Mouse (Mus musculus) liver, embryonic 13.5 days (tissue): ENCODE measurements around the gene Uqcc2. TPM values are rescaled to one million over a fixed set of nuclear protein-coding genes. Genes with fewer than 3 reads are reported as not detected.
A peak's percentile ranks its signal among the peaks of the same experiment; 100 is the strongest.

Experiments
- ATAC-seq: fragments of 200-750 bp; cut with Nextera tagmentation; 2 replicates; pipeline ENCODE4 v1.8.0; 2017; ENCODE audit warnings: low read depth, mild to moderate bottlenecking, moderate number of reproducible peaks, moderate library complexity
- DNase-seq: peaks from one replicate; pipeline ENCODE4 v3.0.0; 2022
- H3K27ac ChIP-seq: fragments of 300-500 bp; sonication (generic); 2 replicates; pipeline ENCODE4 v1.5.1; 2015; ENCODE audit warnings: moderate library complexity, mild to moderate bottlenecking, inconsistent platforms
- H3K27me3 ChIP-seq: fragments of 300-500 bp; sonication (generic); 2 replicates; pipeline ENCODE4 v1.6.1; 2015; ENCODE audit warnings: mild to moderate bottlenecking, inconsistent platforms
- H3K36me3 ChIP-seq: fragments of 300-500 bp; sonication (generic); 2 replicates; pipeline ENCODE4 v1.6.1; 2015; ENCODE audit warnings: mild to moderate bottlenecking, inconsistent platforms
- H3K4me1 ChIP-seq: fragments of 300-500 bp; sonication (generic); replicated peaks from 2 replicates; pipeline ENCODE4 v1.6.1; 2015; ENCODE audit warnings: inconsistent platforms
- H3K4me2 ChIP-seq: fragments of 300-500 bp; sonication (generic); 2 replicates; pipeline ENCODE4 v1.6.1; 2015; ENCODE audit warnings: inconsistent platforms, mild to moderate bottlenecking, moderate library complexity
- H3K4me3 ChIP-seq: fragments of 300-500 bp; sonication (generic); replicated peaks from 2 replicates; pipeline ENCODE4 v1.5.1; 2015; ENCODE audit warnings: mild to moderate bottlenecking, inconsistent platforms
- H3K9ac ChIP-seq: fragments of 300-500 bp; sonication (generic); 2 replicates; pipeline ENCODE4 v1.6.1; 2015; ENCODE audit warnings: mild to moderate bottlenecking, inconsistent platforms
- H3K9me3 ChIP-seq: fragments of 300-500 bp; sonication (generic); replicated peaks from 2 replicates; pipeline ENCODE4 v1.6.1; 2016; ENCODE audit warnings: inconsistent platforms
- WGBS: fragments of 180-500 bp; shearing (Covaris S2); methylation state at CpG from one replicate; pipeline ENCODE4 v1.1.7; 2015; ENCODE audit not compliant: insufficient replicate concordance; 5-methylcytosine and 5-hydroxymethylcytosine counted together
- polyA plus RNA-seq: library from polyadenylated mRNA; unstranded; fragments of >200 nt; fragmentation: Nextera tagmentation; extraction: Ambion mirVana; gene quantifications from 2 replicates; pipeline ENCODE4 v1.2.1, GENCODE M21; 2015

Gene Uqcc2
- polyA plus RNA-seq, 1 experiment from 2014 or later = 211 TPM

GRCm38 (mm10) chr17:27105698-27106470 lies 27.8 kb downstream of the Uqcc2 start:
- ATAC-seq (no peak), DNase-seq (no peak)
- no peak overlapping the region for H3K9ac ChIP-seq

DNA sequence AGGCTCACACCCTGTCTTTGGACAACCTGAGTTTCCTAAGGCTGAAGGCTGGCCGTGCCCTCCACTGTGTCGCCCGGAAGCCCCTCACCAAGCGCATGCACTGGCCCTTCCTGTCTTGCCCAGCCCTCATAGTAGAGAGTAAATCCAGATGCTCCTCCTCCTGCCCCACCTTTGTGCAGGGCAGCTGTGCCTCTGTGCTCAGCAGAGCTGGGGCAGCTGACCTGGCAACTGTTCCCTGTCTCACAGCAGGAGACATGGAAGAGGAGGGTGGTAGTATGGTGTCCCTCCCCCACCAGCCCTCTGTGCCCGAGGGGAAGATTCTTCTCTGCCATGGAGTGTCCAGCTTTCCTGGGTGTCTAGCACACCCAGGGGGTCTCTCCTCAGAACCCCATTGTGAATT lies 32.0 kb downstream of the Uqcc2 start:
- Histone ChIP-seq H3K4me3 (no peak overlapping the region), H3K4me2 (no peak overlapping the region), H3K9me3 (no peaks in the 10 kb centered on the region), H3K27me3 (no peaks in the 10 kb centered on the region), H3K36me3 (0 out of 2 replicates have a peak, but pooled peaks cover 4% of the 10 kb centered on the region), H3K27ac (no peak overlapping the region), H3K4me1 (no peaks in the 10 kb centered on the region), H3K9ac (no peak overlapping the region)
- DNase-seq (no peak), ATAC-seq (no peak)
- WGBS = 78% methylated on average over 5 of the region's 5 CpGs

More at GRCm38 (mm10) chr17:27105698-27106470, 27.8 kb downstream of the Uqcc2 start:
- Histone ChIP-seq H3K36me3 (0 out of 2 replicates have a peak, but pooled peaks cover 4% of the 10 kb centered on the region), H3K9me3 (no peaks in the 10 kb centered on the region), H3K4me3 (no peak overlapping the region), H3K27ac (no peak overlapping the region), H3K27me3 (no peaks in the 10 kb centered on the region), H3K4me2 (no peak overlapping the region), H3K4me1 (no peaks in the 10 kb centered on the region)
- WGBS = 65% methylated on average over 18 of the region's 18 CpGs

DNA sequence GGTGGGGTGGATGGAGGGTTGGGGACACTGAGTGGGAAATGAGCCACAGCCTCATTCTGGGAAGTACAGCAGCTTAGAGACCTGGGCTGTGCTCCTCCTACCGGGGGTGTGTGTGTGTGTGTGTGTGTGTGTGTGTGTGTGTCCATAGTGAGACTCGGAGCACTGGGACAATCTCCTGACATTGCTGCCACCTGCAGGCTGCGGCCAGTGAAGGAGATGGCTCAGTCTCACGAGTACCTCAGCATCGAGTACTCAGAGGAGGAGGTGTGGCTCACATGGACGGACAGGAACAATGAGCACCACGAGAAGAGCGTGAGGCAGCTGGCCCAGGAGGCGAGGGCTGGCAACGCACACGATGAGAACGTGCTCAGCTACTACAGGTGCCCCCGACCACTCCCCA lies 38.0 kb downstream of the Uqcc2 start:
- Histone ChIP-seq H3K27ac (no peak overlapping the region), H3K36me3 (no peaks in the 10 kb centered on the region), H3K4me2 (no peak overlapping the region), H3K9me3 (no peaks in the 10 kb centered on the region), H3K4me3 (no peak overlapping the region), H3K4me1 (no peaks in the 10 kb centered on the region), H3K27me3 (no peaks in the 10 kb centered on the region), H3K9ac (no peak overlapping the region)
- ATAC-seq = no peak
- no peak for DNase-seq
- 39% methylated on average over 13 of the region's 13 CpGs for WGBS

DNA sequence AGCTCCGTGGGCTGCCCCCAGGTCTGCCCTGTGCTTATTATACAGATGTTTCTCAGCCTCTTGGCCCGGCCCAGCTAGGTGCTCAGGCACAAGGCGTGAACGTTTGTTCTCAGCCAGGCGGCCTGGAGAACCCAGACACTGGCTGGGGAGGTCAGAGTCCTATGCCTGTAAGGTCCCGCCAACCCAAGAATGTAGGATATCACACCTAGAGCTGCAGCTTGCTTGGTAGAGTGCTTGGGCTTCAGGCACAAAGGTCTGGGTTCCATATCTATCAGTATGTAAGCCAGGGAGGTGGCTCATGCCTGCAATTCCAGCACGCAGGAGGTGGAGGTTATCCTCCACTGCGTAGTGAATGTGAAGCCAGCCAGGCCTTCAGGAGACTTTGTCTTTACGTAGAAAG lies 43.6 kb downstream of the Uqcc2 start:
- Histone ChIP-seq H3K27ac (no peak overlapping the region), H3K4me3 (no peak overlapping the region), H3K27me3 (no peaks in the 10 kb centered on the region), H3K9ac (no peak overlapping the region; the same call in 1 of the 2 replicates), H3K9me3 (no peaks in the 10 kb centered on the region), H3K4me1 (no peaks in the 10 kb centered on the region), H3K4me2 (no peak overlapping the region), H3K36me3 (no peaks in the 10 kb centered on the region)
- WGBS = 72% methylated on average over 9 of the region's 9 CpGs
- ATAC-seq (no peak), DNase-seq (no peak)

DNA sequence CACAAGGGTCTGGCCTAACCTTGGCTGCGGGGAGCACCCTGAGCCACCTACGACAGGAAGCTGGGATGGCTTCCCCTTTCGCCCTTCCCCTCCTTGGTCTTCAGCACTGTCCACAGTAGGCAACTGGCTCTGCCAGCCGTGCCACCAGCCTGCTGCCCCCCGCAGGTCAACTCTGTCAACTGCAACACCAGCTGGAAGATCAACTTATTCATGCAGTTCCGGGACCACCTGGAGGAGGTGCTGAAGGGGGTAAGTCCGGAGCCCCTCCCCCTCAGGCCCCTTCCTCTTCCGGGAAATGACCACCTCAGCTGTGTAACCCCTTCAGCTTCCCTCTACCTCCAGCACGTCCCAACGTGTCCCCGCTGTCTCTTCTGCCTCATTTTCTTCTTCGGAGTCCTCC lies 46.3 kb downstream of the Uqcc2 start:
- H3K27ac ChIP-seq = no peak overlapping the region
- 38% methylated on average over 12 of the region's 12 CpGs for WGBS
- H3K4me1 ChIP-seq = peaks cover 18% of the 10 kb centered on the region
- H3K9ac ChIP-seq = no peak overlapping the region
- no peaks in the 10 kb centered on the region for H3K9me3 ChIP-seq
- no peaks in the 10 kb centered on the region for H3K36me3 ChIP-seq
- H3K27me3 ChIP-seq = no peaks in the 10 kb centered on the region
- DNase-seq (no peak), ATAC-seq (no peak)
- no peak overlapping the region for H3K4me2 ChIP-seq
- H3K4me3 ChIP-seq = no peak overlapping the region

DNA sequence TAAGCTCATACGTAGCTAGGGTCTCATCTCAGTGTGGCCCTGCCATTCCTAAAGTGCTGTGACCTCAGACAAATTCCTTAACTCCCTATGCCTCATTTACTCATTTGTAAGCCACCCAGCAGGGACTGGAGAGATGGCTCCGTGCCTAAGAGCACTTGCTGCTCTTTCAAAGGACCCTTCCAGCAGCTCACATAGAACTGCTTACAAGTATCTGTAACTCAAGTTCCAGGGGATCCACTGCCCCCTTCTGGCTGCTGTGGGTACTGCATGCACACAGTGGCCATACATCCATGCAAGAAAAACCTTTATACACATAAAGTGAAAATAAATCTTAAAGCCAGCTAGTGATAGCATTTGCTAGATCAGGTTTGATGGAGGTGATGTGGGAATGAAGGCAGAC lies 48.0 kb downstream of the Uqcc2 start:
- Histone ChIP-seq H3K4me1 (peaks cover 25% of the 10 kb centered on the region), H3K36me3 (no peaks in the 10 kb centered on the region), H3K9me3 (no peaks in the 10 kb centered on the region), H3K27ac (no peak overlapping the region), H3K4me3 (no peak overlapping the region), H3K4me2 (no peak overlapping the region), H3K9ac (no peak overlapping the region), H3K27me3 (no peaks in the 10 kb centered on the region)
- ATAC-seq = no peak
- 52% methylated on average over 2 of the region's 2 CpGs for WGBS
- peak; percentile 49 for DNase-seq

GRCm38 (mm10) chr17:27083601-27084000 lies 50.1 kb downstream of the Uqcc2 start:
- ATAC-seq = no peak
- WGBS = 34% methylated on average over 9 of the region's 9 CpGs
- no peak overlapping the region for H3K27ac ChIP-seq

DNA sequence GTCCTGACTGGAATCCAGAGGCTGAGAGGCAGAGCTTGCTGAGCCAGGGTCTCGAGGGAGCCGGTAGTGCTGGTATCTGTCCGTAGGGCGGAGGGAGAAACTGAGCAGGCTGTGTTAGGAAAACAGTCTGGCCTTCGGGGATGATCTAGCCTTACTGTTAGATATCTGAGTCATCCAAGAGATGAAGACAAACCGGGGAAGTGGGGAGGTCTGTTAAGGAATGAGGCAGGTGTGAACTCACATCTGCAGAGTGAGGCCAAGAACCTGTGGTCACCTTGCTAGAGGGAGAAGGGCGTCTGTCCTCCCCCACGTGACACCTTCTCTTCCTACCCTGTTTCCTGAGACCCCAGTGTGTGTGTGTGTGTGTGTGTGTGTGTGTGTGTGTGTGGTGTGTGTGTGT lies 50.9 kb downstream of the Uqcc2 start:
- DNase-seq = no peak
- no peak for ATAC-seq
- Histone ChIP-seq H3K4me1 (peaks cover 32% of the 10 kb centered on the region), H3K4me3 (no peak overlapping the region), H3K9ac (no peak overlapping the region), H3K27ac (no peak overlapping the region), H3K27me3 (no peaks in the 10 kb centered on the region), H3K4me2 (no peak overlapping the region), H3K36me3 (no peaks in the 10 kb centered on the region), H3K9me3 (no peaks in the 10 kb centered on the region)
- WGBS = 42% methylated on average over 8 of the region's 8 CpGs

More at GRCm38 (mm10) chr17:27083601-27084000, 50.1 kb downstream of the Uqcc2 start:
- no peaks in the 10 kb centered on the region for H3K27me3 ChIP-seq
- H3K4me1 ChIP-seq = peaks cover 32% of the 10 kb centered on the region
- H3K4me2 ChIP-seq = no peak overlapping the region
- no peak for DNase-seq
- no peak overlapping the region for H3K4me3 ChIP-seq
- H3K36me3 ChIP-seq = no peaks in the 10 kb centered on the region
- no peak overlapping the region for H3K9ac ChIP-seq
- no peaks in the 10 kb centered on the region for H3K9me3 ChIP-seq

DNA sequence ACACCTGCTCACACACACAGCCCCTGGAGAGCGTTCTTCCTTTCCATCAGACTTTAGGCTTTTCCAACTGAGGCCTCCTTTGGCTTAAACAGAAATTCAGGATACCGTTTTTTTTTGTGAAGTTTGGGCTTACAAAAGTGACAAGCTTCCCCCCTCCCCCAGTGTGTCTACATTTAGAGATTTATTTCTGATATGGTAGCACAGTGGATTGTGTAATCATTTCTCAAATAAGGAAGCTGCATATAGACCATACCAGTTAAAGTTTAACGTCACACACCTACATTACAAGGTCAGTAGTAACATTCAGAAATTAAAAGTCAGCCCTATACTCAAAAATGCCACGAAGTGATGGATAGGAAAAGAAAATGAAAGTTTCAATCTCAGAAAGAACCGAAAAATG lies 51.8 kb downstream of the Uqcc2 start:
- Histone ChIP-seq H3K4me1 (peaks cover 32% of the 10 kb centered on the region), H3K9me3 (no peaks in the 10 kb centered on the region), H3K36me3 (no peaks in the 10 kb centered on the region), H3K27me3 (no peaks in the 10 kb centered on the region), H3K4me3 (no peak overlapping the region), H3K4me2 (no peak overlapping the region), H3K27ac (peak overlapping the region; percentile 41; the same call in 1 of the 2 replicates), H3K9ac (no peak overlapping the region)
- WGBS = 49% methylated on average over 5 of the region's 5 CpGs
- DNase-seq (no peak), ATAC-seq (no peak)

GRCm38 (mm10) chr17:27078499-27078898 lies 55.2 kb downstream of the Uqcc2 start:
- no peak overlapping the region for H3K4me3 ChIP-seq
- DNase-seq (no peak), ATAC-seq (no peak)
- no peak overlapping the region for H3K27ac ChIP-seq
- no peaks in the 10 kb centered on the region for H3K9me3 ChIP-seq
- H3K4me1 ChIP-seq = peaks cover 44% of the 10 kb centered on the region
- H3K4me2 ChIP-seq = no peak overlapping the region
- H3K9ac ChIP-seq = no peak overlapping the region
- H3K27me3 ChIP-seq = no peaks in the 10 kb centered on the region
- 65% methylated on average over 6 of the region's 6 CpGs for WGBS
- no peaks in the 10 kb centered on the region for H3K36me3 ChIP-seq

- no peak for ATAC-seq
- WGBS = 62% methylated on average over 6 of the region's 6 CpGs
- Histone ChIP-seq H3K4me1 (peaks cover 38% of the 10 kb centered on the region), H3K4me3 (no peak overlapping the region), H3K36me3 (no peaks in the 10 kb centered on the region), H3K9me3 (no peaks in the 10 kb centered on the region), H3K27me3 (no peaks in the 10 kb centered on the region), H3K27ac (no peak overlapping the region), H3K4me2 (no peak overlapping the region), H3K9ac (no peak overlapping the region)
- no peak for DNase-seq
Measured at GRCm38 (mm10) chr17:27077920-27078319, 55.8 kb downstream of the Uqcc2 start.

- Histone ChIP-seq H3K36me3 (no peaks in the 10 kb centered on the region), H3K9ac (no peak overlapping the region), H3K4me3 (no peak overlapping the region), H3K9me3 (no peaks in the 10 kb centered on the region), H3K27me3 (no peaks in the 10 kb centered on the region), H3K27ac (no peak overlapping the region), H3K4me2 (no peak overlapping the region), H3K4me1 (peaks cover 34% of the 10 kb centered on the region)
- 82% methylated on average over 7 of the region's 7 CpGs for WGBS
- no peak for DNase-seq
- ATAC-seq = no peak
Measured at GRCm38 (mm10) chr17:27077133-27077532, 56.6 kb downstream of the Uqcc2 start.
